Mouse (Mus musculus) adrenal gland, adult 8-10 months (tissue): ENCODE data around the gene Gjd3. TPM values are rescaled to one million over a fixed set of nuclear protein-coding genes. Genes with fewer than 3 reads are reported as not detected.

Source experiments
- DNase-seq: peaks from one replicate; pipeline ENCODE4 v3.0.0; 2022
- total RNA-seq, 4 experiments: library from RNA; stranded (reverse); gene quantifications; 2 replicates each; pipeline ENCODE4 v1.2.4; 2022

Gene Gjd3
- total RNA-seq, 4 experiments from 2014 or later: not detected

GRCm38 (mm10) chr11:98962421-98963095 lies 20.3 kb downstream of the Gjd3 start:
- no peak for DNase-seq

- no peak for DNase-seq
These were observed 21.1 kb downstream of the Gjd3 start for GRCm38 (mm10) chr11:98961766-98962165.

GRCm38 (mm10) chr11:98961051-98961592 lies 21.7 kb downstream of the Gjd3 start:
- DNase-seq: peak; percentile 51

GRCm38 (mm10) chr11:98960313-98960906 lies 22.4 kb downstream of the Gjd3 start:
- DNase-seq: peak; percentile 71

GRCm38 (mm10) chr11:98959437-98960312 lies 23.1 kb downstream of the Gjd3 start:
- DNase-seq: peak; percentile 87

GRCm38 (mm10) chr11:98956340-98956739 lies 26.5 kb downstream of the Gjd3 start:
- peak; percentile 20 for DNase-seq

GRCm38 (mm10) chr11:98955707-98956235 lies 27.0 kb downstream of the Gjd3 start:
- peak; percentile 39 for DNase-seq

- no peak for DNase-seq
These were observed 27.8 kb downstream of the Gjd3 start for GRCm38 (mm10) chr11:98954801-98955706.

- DNase-seq: no peak
These were observed 28.4 kb downstream of the Gjd3 start for GRCm38 (mm10) chr11:98954373-98954772.

- DNase-seq: no peak
These were observed 28.9 kb downstream of the Gjd3 start for GRCm38 (mm10) chr11:98953835-98954320.

GRCm38 (mm10) chr11:98953361-98953760 lies 29.5 kb downstream of the Gjd3 start:
- no peak for DNase-seq

GRCm38 (mm10) chr11:98952736-98953135 lies 30.1 kb downstream of the Gjd3 start:
- no peak for DNase-seq

GRCm38 (mm10) chr11:98952111-98952510 lies 30.7 kb downstream of the Gjd3 start:
- DNase-seq: no peak

- peak; percentile 78 for DNase-seq
These were observed 31.6 kb downstream of the Gjd3 start for GRCm38 (mm10) chr11:98951026-98951906.

- no peak for DNase-seq
These were observed 32.3 kb downstream of the Gjd3 start for GRCm38 (mm10) chr11:98950484-98950883.

GRCm38 (mm10) chr11:98949958-98950460 lies 32.8 kb downstream of the Gjd3 start:
- DNase-seq: no peak

- no peak for DNase-seq
These were observed 33.4 kb downstream of the Gjd3 start for GRCm38 (mm10) chr11:98949242-98949957.

- DNase-seq: no peak
These were observed 34.7 kb downstream of the Gjd3 start for GRCm38 (mm10) chr11:98947969-98948569.

GRCm38 (mm10) chr11:98945605-98945977 lies 37.2 kb downstream of the Gjd3 start:
- peak; percentile 90 for DNase-seq
